Mouse (Mus musculus): ENCODE measurements around the gene Nfe2.

- TF ChIP-seq POLR2A (IDR thresholded peaks at IDR 0.05; ENCODE audit: borderline replicate concordance, insufficient read depth, low read length) (no peak), CTCF (IDR thresholded peaks at IDR 0.05; ENCODE audit: borderline replicate concordance, insufficient read depth, low read depth, low read length) (no peak)
Observed at GRCm38 (mm10) chr15:103255169-103255568, 3.0 kb downstream of the Nfe2 start.
